Mouse (Mus musculus) limb, embryonic 11.5 days (tissue): ENCODE data around the gene Arhgap10. TPM values are rescaled to one million over a fixed set of nuclear protein-coding genes. Genes with fewer than 3 reads are reported as not detected.

Source experiments
- ATAC-seq: fragments of 200-750 bp; cut with Nextera tagmentation; 2 replicates; pipeline ENCODE4 v1.8.0; 2017; ENCODE audit warnings: low read depth; ENCODE audit not compliant: insufficient number of reproducible peaks, low FRiP score, low TSS enrichment
- DNase-seq: peaks from one replicate; pipeline ENCODE4 v3.0.0-alpha.2; 2015; ENCODE audit warnings: low spot score
- H3K27ac ChIP-seq: fragments of 300-500 bp; sonication (generic); replicated peaks from 2 replicates; pipeline ENCODE4 v1.5.1; 2014; ENCODE audit warnings: low read depth, mild to moderate bottlenecking, low read length
- H3K27me3 ChIP-seq: fragments of 300-500 bp; sonication (generic); 2 replicates; pipeline ENCODE4 v1.6.1; 2014; ENCODE audit warnings: mild to moderate bottlenecking, low read length, mixed read lengths; ENCODE audit not compliant: control insufficient read depth, insufficient read depth
- H3K36me3 ChIP-seq: fragments of 300-500 bp; sonication (generic); 2 replicates; pipeline ENCODE4 v1.6.1; 2014; ENCODE audit warnings: mild to moderate bottlenecking, low read length, moderate library complexity, mixed read lengths; ENCODE audit not compliant: control insufficient read depth, insufficient read depth
- H3K4me1 ChIP-seq: fragments of 300-500 bp; sonication (generic); 2 replicates; pipeline ENCODE4 v1.6.1; 2014; ENCODE audit warnings: low read length, mixed read lengths; ENCODE audit not compliant: control insufficient read depth, insufficient read depth
- H3K4me2 ChIP-seq: fragments of 300-500 bp; sonication (generic); 2 replicates; pipeline ENCODE4 v1.6.1; 2014; ENCODE audit warnings: low read depth, mild to moderate bottlenecking, moderate library complexity; ENCODE audit not compliant: severe bottlenecking
- H3K4me3 ChIP-seq: fragments of 300-500 bp; sonication (generic); 2 replicates; pipeline ENCODE4 v1.5.1; 2014; ENCODE audit warnings: low read depth, low read length
- H3K9ac ChIP-seq: fragments of 300-500 bp; sonication (generic); 2 replicates; pipeline ENCODE4 v1.6.1; 2014; ENCODE audit warnings: mild to moderate bottlenecking, low read length
- H3K9me3 ChIP-seq: fragments of 300-500 bp; sonication (generic); 2 replicates; pipeline ENCODE4 v1.6.1; 2016; ENCODE audit warnings: low read length; ENCODE audit not compliant: control insufficient read depth
- WGBS: fragments of 180-500 bp; shearing (Covaris S2); extraction: QIAGEN DNeasy Blood & Tissue Kit; methylation state at CpG from one replicate; pipeline ENCODE4 v1.1.7; 2014; 5-methylcytosine and 5-hydroxymethylcytosine counted together
- polyA plus RNA-seq: library from polyadenylated mRNA; unstranded; fragments of >200 nt; fragmentation: Nextera tagmentation; extraction: Ambion mirVana; gene quantifications from 2 replicates; pipeline ENCODE4 v1.2.1, GENCODE M21; 2014

Arhgap10 gene
- polyA plus RNA-seq, 1 experiment from 2014 or later = 37.4 TPM

DNA sequence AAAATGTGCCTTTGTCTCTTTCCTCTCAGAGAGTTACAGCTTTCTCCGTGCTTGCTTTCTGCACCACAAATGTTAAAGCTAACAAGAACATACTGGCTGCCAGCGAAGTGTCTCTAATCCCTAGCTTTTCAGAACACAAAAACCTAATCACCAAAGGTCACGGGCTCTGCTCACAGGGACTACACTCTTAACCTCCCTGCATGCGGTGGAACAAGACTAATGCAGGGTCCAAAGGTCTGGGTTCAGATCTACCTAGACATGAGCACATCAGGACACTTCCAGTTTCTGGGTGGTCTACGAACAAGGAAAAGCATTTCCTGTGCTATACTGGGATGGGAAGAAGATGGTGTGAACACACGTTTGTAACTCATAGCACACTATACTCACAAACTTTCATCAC, 151.8 kb downstream of the Arhgap10 start:
- no peaks in the 10 kb centered on the region for H3K9me3 ChIP-seq
- no peak overlapping the region for H3K9ac ChIP-seq
- no peak for DNase-seq
- 77% methylated on average over 6 of the region's 6 CpGs for WGBS
- no peaks in the 10 kb centered on the region for H3K36me3 ChIP-seq
- H3K4me3 ChIP-seq = no peak overlapping the region
- peaks cover 2% of the 10 kb centered on the region; the same call in 1 of the 2 replicates for H3K4me1 ChIP-seq
- H3K27me3 ChIP-seq = no peaks in the 10 kb centered on the region
- no peak for ATAC-seq
- no peak overlapping the region for H3K4me2 ChIP-seq
- H3K27ac ChIP-seq = no peak overlapping the region

DNA sequence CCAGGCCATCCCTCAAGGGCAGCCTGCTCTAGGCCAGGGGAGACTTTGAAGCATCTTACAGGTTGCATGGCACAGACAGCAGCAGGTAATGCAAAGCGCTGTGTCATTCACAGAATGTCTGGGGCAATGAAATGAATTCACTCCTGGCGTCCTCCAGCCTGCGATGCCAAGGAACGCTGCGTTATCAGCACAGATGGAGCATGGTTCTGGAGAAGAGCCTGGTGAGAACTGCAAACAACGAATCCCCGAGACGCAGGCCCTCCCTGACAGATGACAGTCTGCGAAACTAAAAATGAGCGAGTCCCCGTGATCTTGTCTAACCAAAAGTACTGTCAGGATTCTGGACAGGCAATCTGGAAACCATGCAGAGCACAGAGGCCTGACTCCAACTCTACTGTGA, 153.3 kb downstream of the Arhgap10 start:
- Histone ChIP-seq H3K4me2 (no peak overlapping the region), H3K27me3 (no peaks in the 10 kb centered on the region), H3K4me1 (peaks cover 2% of the 10 kb centered on the region; the same call in 1 of the 2 replicates), H3K9me3 (no peaks in the 10 kb centered on the region), H3K4me3 (no peak overlapping the region), H3K36me3 (no peaks in the 10 kb centered on the region), H3K9ac (no peak overlapping the region), H3K27ac (no peak overlapping the region)
- DNase-seq (no peak), ATAC-seq (no peak)
- WGBS = 91% methylated on average over 11 of the region's 11 CpGs

DNA sequence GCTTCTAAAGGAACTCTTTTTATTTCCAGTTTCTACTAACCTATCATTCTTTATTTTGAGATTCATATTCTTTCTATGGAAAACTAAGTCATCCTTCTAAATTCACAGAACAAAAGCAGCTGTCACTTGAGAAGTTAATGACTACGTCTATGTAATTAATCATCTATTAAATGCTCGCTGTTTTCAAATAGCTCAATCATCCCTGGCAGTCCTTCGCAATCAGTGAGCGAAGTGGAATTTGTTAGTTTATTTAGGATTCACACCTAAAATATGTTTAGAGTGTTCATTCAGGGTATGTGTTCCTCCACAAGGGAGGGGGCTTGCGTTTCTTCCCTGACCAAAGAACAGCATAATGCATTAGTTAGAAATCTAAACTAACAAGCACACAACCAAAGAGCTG, 156.9 kb downstream of the Arhgap10 start:
- H3K4me3 ChIP-seq = no peak overlapping the region
- no peak for ATAC-seq
- WGBS = 83% methylated on average over 5 of the region's 5 CpGs
- no peaks in the 10 kb centered on the region for H3K36me3 ChIP-seq
- no peaks in the 10 kb centered on the region for H3K27me3 ChIP-seq
- H3K4me2 ChIP-seq = no peak overlapping the region
- no peaks in the 10 kb centered on the region for H3K9me3 ChIP-seq
- H3K4me1 ChIP-seq = peaks cover 2% of the 10 kb centered on the region; the same call in 1 of the 2 replicates
- H3K27ac ChIP-seq = no peak overlapping the region
- no peak for DNase-seq
- no peak overlapping the region for H3K9ac ChIP-seq

DNA sequence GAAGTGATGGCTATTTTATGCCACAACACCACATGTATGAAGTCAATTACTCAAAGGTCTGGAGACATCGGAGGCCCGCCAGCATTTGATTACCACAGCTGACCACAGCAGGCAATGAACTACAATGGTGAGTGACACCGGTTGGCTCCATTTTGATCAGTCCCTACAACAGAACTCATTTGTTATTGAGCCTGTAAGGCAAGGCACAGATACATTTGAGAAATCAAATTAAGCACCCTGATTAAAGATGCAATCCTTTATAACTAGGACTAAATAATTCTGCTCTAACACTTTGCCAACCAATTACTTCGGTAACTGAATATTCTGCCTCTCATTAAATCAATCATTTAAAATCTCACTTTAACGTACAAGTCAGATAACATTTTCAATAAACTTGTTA, 157.3 kb downstream of the Arhgap10 start:
- Histone ChIP-seq H3K4me1 (peaks cover 2% of the 10 kb centered on the region; the same call in 1 of the 2 replicates), H3K4me2 (no peak overlapping the region), H3K9ac (no peak overlapping the region), H3K9me3 (no peaks in the 10 kb centered on the region), H3K4me3 (no peak overlapping the region), H3K27me3 (no peaks in the 10 kb centered on the region), H3K27ac (no peak overlapping the region), H3K36me3 (no peaks in the 10 kb centered on the region)
- WGBS = 89% methylated on average over 5 of the region's 5 CpGs
- ATAC-seq (no peak), DNase-seq (no peak)

DNA sequence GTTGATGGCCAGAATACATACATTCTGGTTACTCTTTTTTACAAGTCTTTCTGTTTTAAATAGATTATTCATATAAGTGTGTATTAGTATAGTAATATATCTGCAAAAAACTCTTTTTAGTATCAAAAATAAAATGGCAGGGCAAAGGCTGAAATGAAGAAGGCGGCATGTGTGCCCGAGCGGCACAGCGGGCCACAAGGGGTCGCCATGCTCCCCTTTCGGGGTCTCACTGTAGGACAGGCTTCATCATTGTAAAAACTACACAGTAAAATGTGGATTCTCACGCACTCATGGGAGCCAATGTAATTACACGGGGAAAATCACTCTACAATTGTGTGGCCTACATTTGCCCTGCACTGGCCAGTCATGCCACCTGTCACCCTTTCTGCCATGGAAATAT, 160.6 kb downstream of the Arhgap10 start:
- Histone ChIP-seq H3K9ac (no peak overlapping the region), H3K9me3 (no peaks in the 10 kb centered on the region), H3K4me3 (no peak overlapping the region), H3K27ac (no peak overlapping the region), H3K4me1 (peaks cover 7% of the 10 kb centered on the region; the same call in 1 of the 2 replicates), H3K4me2 (no peak overlapping the region), H3K27me3 (no peaks in the 10 kb centered on the region), H3K36me3 (no peaks in the 10 kb centered on the region)
- 80% methylated on average over 8 of the region's 8 CpGs for WGBS
- no peak for ATAC-seq
- DNase-seq = no peak

DNA sequence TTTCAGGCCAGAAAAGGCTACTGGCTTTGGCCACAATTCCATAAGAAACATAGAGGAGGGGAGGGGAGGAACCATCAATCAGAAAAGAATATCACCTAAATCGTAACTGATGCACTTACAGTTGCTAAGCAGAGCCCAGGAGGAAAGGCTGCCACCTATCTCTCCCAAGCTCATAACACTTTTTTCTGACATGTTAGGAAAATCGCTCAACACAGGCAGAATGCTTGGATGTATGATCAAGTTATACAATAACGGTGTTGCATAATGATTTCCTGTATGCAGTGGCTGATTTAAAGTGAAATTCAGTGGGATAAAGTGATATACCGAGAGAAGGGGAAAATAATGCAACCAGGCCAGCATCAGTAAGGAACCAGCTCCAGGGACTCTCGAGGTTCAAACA, 162.4 kb downstream of the Arhgap10 start:
- no peak for ATAC-seq
- 87% methylated on average over 5 of the region's 5 CpGs for WGBS

DNA sequence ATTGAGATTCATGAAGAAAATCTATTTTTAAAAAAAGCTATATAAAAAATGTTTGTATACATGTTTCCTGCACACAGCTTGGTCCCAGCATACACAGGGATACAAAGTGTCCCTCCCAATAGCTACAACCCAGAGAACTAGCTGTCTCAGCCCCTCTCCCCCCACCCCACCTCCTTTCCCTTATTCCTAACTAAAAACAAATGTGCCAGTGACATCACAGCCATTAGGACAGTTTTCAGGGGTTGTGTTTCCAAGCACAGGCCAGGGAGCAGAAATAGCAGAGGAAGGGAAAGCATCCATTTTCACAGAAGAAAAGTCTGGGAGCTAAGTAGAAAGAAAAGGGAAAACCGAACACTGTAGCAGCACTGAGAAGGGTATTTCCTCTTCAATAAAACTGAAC, 163.6 kb downstream of the Arhgap10 start:
- Histone ChIP-seq H3K9me3 (no peaks in the 10 kb centered on the region), H3K36me3 (no peaks in the 10 kb centered on the region), H3K27ac (peak overlapping the region; percentile 49), H3K4me2 (no peak overlapping the region), H3K4me1 (peaks cover 7% of the 10 kb centered on the region; the same call in 1 of the 2 replicates), H3K4me3 (no peak overlapping the region), H3K27me3 (no peaks in the 10 kb centered on the region), H3K9ac (no peak overlapping the region)
- ATAC-seq (no peak), DNase-seq (no peak)
- WGBS = 16% methylated on average over 1 of the region's 1 CpGs

More for the DNA sequence above, 162.4 kb downstream of the Arhgap10 start:
- no peak overlapping the region for H3K4me3 ChIP-seq
- H3K4me1 ChIP-seq = peaks cover 7% of the 10 kb centered on the region; the same call in 1 of the 2 replicates
- H3K4me2 ChIP-seq = no peak overlapping the region
- H3K9ac ChIP-seq = no peak overlapping the region
- H3K27ac ChIP-seq = no peak overlapping the region
- no peaks in the 10 kb centered on the region for H3K27me3 ChIP-seq
- DNase-seq = no peak
- no peaks in the 10 kb centered on the region for H3K9me3 ChIP-seq
- H3K36me3 ChIP-seq = no peaks in the 10 kb centered on the region

DNA sequence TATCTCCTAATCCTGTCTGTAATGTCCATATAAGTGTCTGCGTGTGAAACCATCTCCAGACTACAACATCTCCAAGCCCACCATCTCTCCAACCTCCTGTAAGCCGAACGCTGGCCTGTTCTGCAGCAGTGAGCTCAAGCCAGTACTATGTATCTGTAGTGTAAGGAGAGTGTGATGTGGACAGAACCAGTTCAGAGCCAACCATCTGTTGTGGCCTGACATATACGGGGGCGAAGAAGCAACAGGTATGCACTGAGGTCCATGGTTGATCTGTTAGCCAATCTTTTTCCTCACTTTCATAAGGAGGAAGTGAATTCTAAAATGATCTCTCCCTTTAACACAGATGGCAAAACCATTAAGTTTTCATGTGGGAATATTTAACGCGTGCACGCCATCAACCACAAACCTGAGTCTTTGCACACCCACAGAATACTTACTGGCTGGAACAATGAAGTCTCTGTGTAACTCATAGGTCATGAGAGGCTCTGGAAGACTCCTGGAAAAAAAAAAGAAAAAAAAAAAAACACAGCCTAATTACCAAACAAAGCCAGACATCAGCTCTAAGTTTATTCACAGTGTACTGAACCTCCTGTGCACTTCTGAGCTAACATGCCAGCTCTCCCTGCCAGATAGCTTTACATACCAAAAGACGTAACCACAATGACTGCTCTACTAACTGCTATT, 166.4 kb downstream of the Arhgap10 start:
- no peak overlapping the region for H3K9ac ChIP-seq
- DNase-seq (no peak), ATAC-seq (peak; percentile 69)
- H3K4me3 ChIP-seq = no peak overlapping the region
- peaks cover 7% of the 10 kb centered on the region; the same call in 1 of the 2 replicates for H3K4me1 ChIP-seq
- 77% methylated on average over 9 of the region's 9 CpGs for WGBS
- no peaks in the 10 kb centered on the region for H3K36me3 ChIP-seq
- H3K27ac ChIP-seq = no peak overlapping the region
- H3K9me3 ChIP-seq = no peaks in the 10 kb centered on the region
- no peak overlapping the region for H3K4me2 ChIP-seq
- no peaks in the 10 kb centered on the region for H3K27me3 ChIP-seq
